Comparison of ENCODE assay signal across 10 mouse cellular contexts in genomic region chr10:96264433-96264832, GRCm38 (mm10).
DNase-seq lines count a peak whose midpoint lies in the region; ATAC-seq and TF ChIP-seq lines count a peak whose summit lies in the region.
"Had no signal": no experiment of that assay in that cellular context is flagged by ENCODE, and none has a peak within 500 bp of the region (broad histone marks: within the 10 kb centered on the region; RNA-seq: fewer than 3 reads in every experiment).

No protein-coding gene starts in this region.

- intact Hi-C loops in heart, postnatal 10 days (cut with DNase I), result no loop called here
- intact Hi-C loops in gastrocnemius, postnatal 14 days (cut with DNase I; ENCODE audit: low total_unique reads), result no loop called here

- no peak for ATAC-seq in stomach, embryonic 14.5 days (ENCODE audit: insufficient number of reproducible peaks, insufficient read depth, low FRiP score, low read depth)
- ATAC-seq in stomach, postnatal 0 days (ENCODE audit: low FRiP score, low TSS enrichment), result no peak
- ATAC-seq: liver, embryonic 12.5 days; Patski had no signal

- H3K27ac ChIP-seq in stomach, embryonic 14.5 days (ENCODE audit: low read length), result peak overlapping the region; percentile 73; the same call in 1 of the 2 replicates
- no peak overlapping the region for H3K27ac ChIP-seq in stomach, postnatal 0 days (replicated peaks)
- H3K27ac ChIP-seq: liver, embryonic 12.5 days had no signal

- H3K9ac ChIP-seq in stomach, embryonic 14.5 days (replicated peaks; ENCODE audit: low read depth, low read length), result no peak overlapping the region
- H3K9ac ChIP-seq in stomach, postnatal 0 days (ENCODE audit: low read length), result no peak overlapping the region
- H3K9ac ChIP-seq: liver, embryonic 12.5 days had no signal

- DNase-seq in heart, postnatal 10 days, result peak; percentile 21 to 46
- DNase-seq in heart, adult 8-10 months (ENCODE audit: low spot score), result no peak
- DNase-seq in stomach, postnatal 0 days (ENCODE audit: low spot score), result no peak
- DNase-seq in gastrocnemius, postnatal 14 days, result peak; percentile 34
- peak; percentile 29 for DNase-seq in splenic B cell, adult 2 months (ENCODE audit: low read depth, low spot score)
- no peak for DNase-seq in thymus, postnatal 14 days
- no peak for DNase-seq in c-Kit-positive CD71-positive TER-119-positive erythroid progenitor cells, embryonic 14.5 days (ENCODE audit: low spot score)

- H3K27me3 ChIP-seq in stomach, embryonic 14.5 days (ENCODE audit: control insufficient read depth, insufficient read depth, low read length), result no peaks in the 10 kb centered on the region
- no peaks in the 10 kb centered on the region for H3K27me3 ChIP-seq in stomach, postnatal 0 days (ENCODE audit: control insufficient read depth, insufficient read depth, low read length)
- no peaks in the 10 kb centered on the region for H3K27me3 ChIP-seq in splenic B cell, adult 2 months (ENCODE audit: control insufficient read depth, insufficient read depth, low read length, poor library complexity, severe bottlenecking)
- H3K27me3 ChIP-seq: liver, embryonic 12.5 days; Patski had no signal

- no peak overlapping the region for H3K4me3 ChIP-seq in stomach, embryonic 14.5 days (ENCODE audit: low read depth, low read length)
- H3K4me3 ChIP-seq in stomach, postnatal 0 days (ENCODE audit: low read depth, low read length), result no peak overlapping the region
- H3K4me3 ChIP-seq: liver, embryonic 12.5 days had no signal

- no peak overlapping the region for H3K4me2 ChIP-seq in stomach, embryonic 14.5 days (replicated peaks; ENCODE audit: low read depth, low read length)
- H3K4me2 ChIP-seq in stomach, postnatal 0 days (replicated peaks; ENCODE audit: low read depth), result no peak overlapping the region
- H3K4me2 ChIP-seq: liver, embryonic 12.5 days had no signal

- no peaks in the 10 kb centered on the region for H3K9me3 ChIP-seq in stomach, embryonic 14.5 days (ENCODE audit: control insufficient read depth, low read depth, low read length)
- H3K9me3 ChIP-seq in stomach, postnatal 0 days (ENCODE audit: control insufficient read depth, low read length), result no peaks in the 10 kb centered on the region
- H3K9me3 ChIP-seq: liver, embryonic 12.5 days had no signal

- TF ChIP-seq CTCF in stomach, postnatal 0 days (IDR thresholded peaks at IDR 0.05; ENCODE audit: low read depth), result no peak

- no peak for TF ChIP-seq EP300 in stomach, postnatal 0 days (optimal IDR thresholded peaks at IDR 0.05)

- peaks cover 20% of the 10 kb centered on the region for H3K4me1 ChIP-seq in stomach, embryonic 14.5 days (ENCODE audit: control insufficient read depth, insufficient read depth, low read length)
- H3K4me1 ChIP-seq in stomach, postnatal 0 days (replicated peaks; ENCODE audit: control insufficient read depth, insufficient read depth), result peaks cover 4% of the 10 kb centered on the region

- no peaks in the 10 kb centered on the region for H3K36me3 ChIP-seq in stomach, embryonic 14.5 days (ENCODE audit: control insufficient read depth, insufficient read depth, low read length)
- H3K36me3 ChIP-seq in stomach, postnatal 0 days (ENCODE audit: control insufficient read depth, insufficient read depth, low read length), result no peaks in the 10 kb centered on the region
- no peaks in the 10 kb centered on the region for H3K36me3 ChIP-seq in splenic B cell, adult 2 months (ENCODE audit: control insufficient read depth, insufficient read depth, low read length, poor library complexity, severe bottlenecking)
- H3K36me3 ChIP-seq: liver, embryonic 12.5 days had no signal

- WGBS in stomach, embryonic 14.5 days, result 9% methylated on average over 5 of the region's 5 CpGs
- WGBS in stomach, postnatal 0 days, result 18% methylated on average over 5 of the region's 5 CpGs

Comparison
In these comparisons a context has a peak if more than half of its experiments do, and no peak if none do; other contexts are left out.
1. DNase-seq: peak in heart, postnatal 10 days (2 of 2), gastrocnemius, postnatal 14 days (single experiment) and splenic B cell, adult 2 months (single experiment); none in heart, adult 8-10 months (single experiment), stomach, postnatal 0 days (single experiment), thymus, postnatal 14 days (single experiment) and c-Kit-positive CD71-positive TER-119-positive erythroid progenitor cells, embryonic 14.5 days (single experiment).